Mouse (Mus musculus) MEL (cell line): Measurements from ENCODE around the gene Ap1s3.

Source experiments
- CHD2 ChIP-seq: IDR thresholded peaks from 2 replicates; pipeline ENCODE4 v1.6.1; 2011; ENCODE audit warnings: low read length, improper control_type of control experiment
- CTCF ChIP-seq, 3 experiments: IDR thresholded peaks in 2 of 3; conservative IDR thresholded peaks in 1 of 3; 2 replicates each; pipeline ENCODE4 v1.5.1; 2011 to 2012; ENCODE audit warnings: low read length in 3 of 3, low read depth in 2 of 3, mild to moderate bottlenecking in 2 of 3, improper control_type of control experiment in 1 of 3, inconsistent platforms in 1 of 3, mixed read lengths in 1 of 3, moderate library complexity in 1 of 3; ENCODE audit not compliant: control insufficient read depth in 1 of 3, insufficient read depth in 1 of 3, poor library complexity in 1 of 3, severe bottlenecking in 1 of 3
- GATA1 ChIP-seq: IDR thresholded peaks from 2 replicates; pipeline ENCODE4 v1.6.1; 2011; ENCODE audit warnings: low read depth, low read length, improper control_type of control experiment
- HCFC1 ChIP-seq: IDR thresholded peaks from 2 replicates; pipeline ENCODE4 v1.6.1; 2012; ENCODE audit warnings: low read depth, mild to moderate bottlenecking, inconsistent platforms, low read length, improper control_type of control experiment, moderate library complexity
- POLR2A ChIP-seq, 2 experiments: IDR thresholded peaks; 2 replicates each; pipeline ENCODE4 v1.6.1; 2011 to 2012; ENCODE audit warnings: low read length in 2 of 2, mild to moderate bottlenecking in 2 of 2, control low read depth in 1 of 2, improper control_type of control experiment in 1 of 2, low read depth in 1 of 2, moderate library complexity in 1 of 2; ENCODE audit not compliant: control insufficient read depth in 1 of 2, insufficient read depth in 1 of 2, poor library complexity in 1 of 2
- RCOR1 ChIP-seq: IDR thresholded peaks from 2 replicates; pipeline ENCODE4 v1.6.1; 2012; ENCODE audit warnings: low read depth, mild to moderate bottlenecking, inconsistent platforms, low read length, improper control_type of control experiment
- TAL1 ChIP-seq: IDR thresholded peaks from 2 replicates; pipeline ENCODE4 v1.6.1; 2012; ENCODE audit warnings: mild to moderate bottlenecking, inconsistent platforms, low read length, moderate library complexity, mixed read lengths

- no peak for TF ChIP-seq CHD2
- TF ChIP-seq POLR2A (IDR thresholded peaks at IDR 0.05; ENCODE audit: control insufficient read depth in 1 of 2, insufficient read depth in 1 of 2, low read depth in 1 of 2, low read length in 2 of 2, poor library complexity in 1 of 2) = no peak
- TF ChIP-seq TAL1 = no peak
- no peak for TF ChIP-seq RCOR1
- no peak for TF ChIP-seq CTCF (IDR thresholded peaks at IDR 0.05 in 2 of 3, conservative IDR thresholded peaks at IDR 0.05 in 1 of 3; ENCODE audit: control insufficient read depth in 1 of 3, insufficient read depth in 1 of 3, low read depth in 2 of 3, low read length in 3 of 3, poor library complexity in 1 of 3, severe bottlenecking in 1 of 3)
- no peak for TF ChIP-seq HCFC1
- no peak for TF ChIP-seq GATA1
Measured at GRCm38 (mm10) chr1:79713081-79713480, 41.3 kb upstream of the Ap1s3 start.
